Mouse (Mus musculus) heart, adult 2 months (tissue): ENCODE measurements at regions not wholly inside any gene's neighbourhood (a gene's known extent, or its start where the extent isn't known, plus 50 kb on each side); places are given as distances from the start of the nearest gene placed in this dataset.

Experiments used
- DNase-seq, 2 experiments: peaks; one replicate each; pipeline ENCODE4 v3.0.0; 2021
- H3K27ac ChIP-seq: fragments of 200-600 bp; 2 replicates; pipeline ENCODE4 v1.8.1; 2022
- H3K27me3 ChIP-seq: fragments of 200-500 bp; 2 replicates; pipeline ENCODE4 v1.6.1; 2012; ENCODE audit warnings: mild to moderate bottlenecking, low read length, inconsistent platforms, mixed read lengths; ENCODE audit not compliant: control insufficient read depth, insufficient read depth
- H3K36me3 ChIP-seq: fragments of 200-500 bp; 2 replicates; pipeline ENCODE4 v1.6.1; 2012; ENCODE audit warnings: low read length, inconsistent platforms; ENCODE audit not compliant: control insufficient read depth, insufficient read depth
- H3K4me1 ChIP-seq: fragments of 200-500 bp; 2 replicates; pipeline ENCODE4 v1.6.1; 2011; ENCODE audit warnings: low read length; ENCODE audit not compliant: control insufficient read depth, insufficient read depth
- H3K4me3 ChIP-seq: fragments of 200-600 bp; 2 replicates; pipeline ENCODE4 v1.8.1; 2022
- H3K79me2 ChIP-seq: fragments of 200-500 bp; replicated peaks from 2 replicates; pipeline ENCODE4 v1.6.1; 2012; ENCODE audit warnings: mild to moderate bottlenecking, inconsistent platforms, low read length, moderate library complexity, mixed read lengths; ENCODE audit not compliant: control insufficient read depth, insufficient read depth
- H3K9ac ChIP-seq: fragments of 200-500 bp; 2 replicates; pipeline ENCODE4 v1.6.1; 2012; ENCODE audit warnings: low read depth, mild to moderate bottlenecking, control low read depth, inconsistent platforms, low read length, mixed read lengths
- CTCF ChIP-seq: fragments of 200-600 bp; IDR thresholded peaks from 2 replicates; pipeline ENCODE4 v1.8.1; 2022; ENCODE audit warnings: antibody characterized with exemption, mild to moderate bottlenecking, moderate library complexity
- EP300 ChIP-seq: fragments of 200-500 bp; IDR thresholded peaks from 2 replicates; pipeline ENCODE4 v1.6.1; 2011; ENCODE audit warnings: low read depth, low read length, control low read depth; ENCODE audit not compliant: insufficient read depth
- POLR2A ChIP-seq: fragments of 200-500 bp; IDR thresholded peaks from 2 replicates; pipeline ENCODE4 v1.6.1; 2011; ENCODE audit warnings: mild to moderate bottlenecking, low read depth, low read length, control low read depth; ENCODE audit not compliant: insufficient read depth
- WGBS: fragments of 180-500 bp; shearing (Covaris S2); methylation state at CpG from one replicate; pipeline ENCODE4 v1.1.7; 2018; 5-methylcytosine and 5-hydroxymethylcytosine counted together
- intact Hi-C: fragments of 180-260 bp; cut with DNase I; formaldehyde crosslinking; loops from one replicate; pipeline ENCODE4 v1.15.1; 2025

- Histone ChIP-seq H3K4me3 (no peak overlapping the region), H3K27me3 (no peaks in the 10 kb centered on the region), H3K27ac (no peak overlapping the region), H3K36me3 (no peaks in the 10 kb centered on the region), H3K9ac (no peak overlapping the region), H3K79me2 (no peaks in the 10 kb centered on the region), H3K4me1 (peaks cover 9% of the 10 kb centered on the region)
- intact Hi-C loops, result no loop called here
- DNase-seq, result no peak
- TF ChIP-seq POLR2A (no peak), CTCF (no peak), EP300 (no peak)
- WGBS, result 72% methylated on average over 2 of the region's 2 CpGs
These were observed 131.8 kb upstream of the Ccnd1 start for GRCm38 (mm10) chr7:145071533-145071932.

DNA sequence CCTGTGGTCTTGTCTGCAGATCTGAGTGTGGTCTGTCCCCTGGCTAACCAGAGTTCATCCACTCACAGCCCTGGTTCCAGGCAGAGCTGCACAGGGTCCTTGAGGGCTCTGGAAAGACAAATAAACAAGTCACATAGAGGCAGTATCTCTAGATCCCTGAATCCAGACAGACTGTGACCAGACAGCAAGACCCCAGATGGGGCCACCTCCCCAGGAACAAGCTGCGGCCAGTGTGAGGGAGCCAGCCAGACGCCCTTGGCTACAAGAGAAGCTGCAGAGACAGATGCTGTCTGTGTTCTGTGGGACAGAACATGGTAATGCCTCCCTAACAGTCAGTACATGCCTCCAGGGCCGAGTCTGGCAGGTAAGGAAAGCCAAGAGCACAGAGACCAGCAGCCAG is 127.6 kb upstream of the Ccnd1 start:
- H3K79me2 ChIP-seq, result no peaks in the 10 kb centered on the region
- 76% methylated on average over 3 of the region's 3 CpGs for WGBS
- intact Hi-C loops, result no loop called here

GRCm38 (mm10) chr7:145056320-145056719 is 116.6 kb upstream of the Ccnd1 start:
- TF ChIP-seq CTCF (no peak), EP300 (no peak), POLR2A (no peak)
- H3K27ac ChIP-seq, result no peak overlapping the region
- intact Hi-C loops, result no loop called here
- no peaks in the 10 kb centered on the region for H3K36me3 ChIP-seq
- H3K79me2 ChIP-seq, result no peaks in the 10 kb centered on the region
- no peak overlapping the region for H3K9ac ChIP-seq
- H3K27me3 ChIP-seq, result no peaks in the 10 kb centered on the region
- 76% methylated on average over 7 of the region's 7 CpGs for WGBS
- DNase-seq, result no peak
- no peaks in the 10 kb centered on the region for H3K4me1 ChIP-seq
- no peak overlapping the region for H3K4me3 ChIP-seq

More for the DNA sequence above, 127.6 kb upstream of the Ccnd1 start:
- no peak for DNase-seq
- no peaks in the 10 kb centered on the region for H3K27me3 ChIP-seq
- TF ChIP-seq CTCF (no peak), EP300 (no peak), POLR2A (no peak)
- H3K36me3 ChIP-seq, result no peaks in the 10 kb centered on the region
- peaks cover 7% of the 10 kb centered on the region for H3K4me1 ChIP-seq
- no peak overlapping the region for H3K27ac ChIP-seq
- no peak overlapping the region for H3K4me3 ChIP-seq
- H3K9ac ChIP-seq, result no peak overlapping the region

- TF ChIP-seq EP300 (no peak), CTCF (no peak), POLR2A (no peak)
- no peak for DNase-seq
- no peak overlapping the region for H3K27ac ChIP-seq
- H3K9ac ChIP-seq, result no peak overlapping the region
- intact Hi-C loops, result no loop called here
- H3K79me2 ChIP-seq, result no peaks in the 10 kb centered on the region
- no peaks in the 10 kb centered on the region for H3K27me3 ChIP-seq
- H3K36me3 ChIP-seq, result no peaks in the 10 kb centered on the region
- peaks cover 7% of the 10 kb centered on the region for H3K4me1 ChIP-seq
- H3K4me3 ChIP-seq, result no peak overlapping the region
These were observed 111.9 kb upstream of the Ccnd1 start for GRCm38 (mm10) chr7:145051616-145052015.

DNA sequence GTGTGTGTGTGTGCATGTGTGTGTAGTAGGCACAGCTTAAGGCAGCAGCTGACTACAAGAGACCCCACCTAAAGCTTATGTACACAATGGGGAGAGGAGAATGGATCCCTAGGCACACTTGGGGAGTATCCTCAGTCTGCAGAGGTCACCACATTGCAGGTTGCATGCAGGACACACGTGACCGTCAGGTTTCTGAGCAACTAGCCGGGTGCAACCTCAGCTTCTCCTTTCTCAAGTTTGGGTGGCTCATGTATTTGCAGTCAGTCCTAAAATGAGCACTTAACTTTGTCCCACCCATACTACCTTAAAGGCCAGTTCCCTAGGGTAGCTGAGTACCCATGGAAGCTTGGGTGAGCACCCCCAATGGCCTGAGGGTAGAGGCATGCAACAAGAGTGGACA is 111.0 kb upstream of the Ccnd1 start:
- Histone ChIP-seq H3K4me3 (no peak overlapping the region), H3K4me1 (peaks cover 7% of the 10 kb centered on the region), H3K36me3 (no peaks in the 10 kb centered on the region), H3K27me3 (no peaks in the 10 kb centered on the region), H3K79me2 (no peaks in the 10 kb centered on the region), H3K27ac (no peak overlapping the region), H3K9ac (no peak overlapping the region)
- intact Hi-C loops, result no loop called here
- DNase-seq, result no peak
- 80% methylated on average over 3 of the region's 3 CpGs for WGBS
- TF ChIP-seq POLR2A, result no peak
- TF ChIP-seq CTCF, result no peak
- no peak for TF ChIP-seq EP300

DNA sequence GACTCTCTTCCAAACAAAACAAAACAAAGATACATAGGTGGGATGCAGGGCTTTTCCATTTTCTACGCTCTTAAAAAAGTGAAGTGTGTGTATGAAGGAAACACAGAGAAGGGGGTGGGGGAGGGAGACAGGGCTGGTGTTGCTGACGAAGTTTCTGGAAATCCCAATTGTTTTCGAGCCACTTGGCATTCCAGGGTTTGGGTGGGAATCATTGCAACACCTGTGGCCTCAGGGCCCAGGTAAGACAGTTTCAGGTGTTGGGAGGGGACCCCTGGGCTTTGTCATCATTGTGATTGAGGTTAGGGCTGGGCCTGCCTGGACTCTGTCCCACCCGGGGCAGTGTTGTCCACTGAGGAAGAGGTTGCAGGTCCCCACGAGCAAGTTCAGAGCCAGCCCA is 108.8 kb upstream of the Ccnd1 start:
- no peak for DNase-seq
- Histone ChIP-seq H3K27me3 (no peaks in the 10 kb centered on the region), H3K79me2 (no peaks in the 10 kb centered on the region), H3K27ac (no peak overlapping the region), H3K4me1 (peaks cover 10% of the 10 kb centered on the region), H3K36me3 (no peaks in the 10 kb centered on the region), H3K4me3 (no peak overlapping the region), H3K9ac (no peak overlapping the region)
- intact Hi-C loops, result no loop called here
- WGBS, result 88% methylated on average over 5 of the region's 5 CpGs
- TF ChIP-seq EP300 (no peak), POLR2A (no peak), CTCF (no peak)
